Mouse (Mus musculus) gastrocnemius, postnatal 10 days (tissue): ENCODE data around the gene Polr2e. TPM values are rescaled to one million over a fixed set of nuclear protein-coding genes. Genes with fewer than 3 reads are reported as not detected.
"Not testable (repeated sequence)": the region's sequence is repeated elsewhere in the genome, so short reads cannot be mapped to it uniquely, and the experiment has no call there.

Experiments
- DNase-seq: peaks from one replicate; pipeline ENCODE4 v3.0.0; 2021; ENCODE audit warnings: mixed read lengths
- total RNA-seq, 2 experiments: library from RNA; stranded (reverse); gene quantifications; 2 replicates each; pipeline ENCODE4 v1.2.3; 2021

Gene Polr2e
- total RNA-seq, 2 experiments from 2014 or later = 62.1 to 62.7 TPM

GRCm38 (mm10) chr10:80057683-80058326 is 18.2 kb upstream of the Polr2e start:
- no peak for DNase-seq

GRCm38 (mm10) chr10:80056976-80057682 is 17.5 kb upstream of the Polr2e start:
- DNase-seq = no peak

DNA sequence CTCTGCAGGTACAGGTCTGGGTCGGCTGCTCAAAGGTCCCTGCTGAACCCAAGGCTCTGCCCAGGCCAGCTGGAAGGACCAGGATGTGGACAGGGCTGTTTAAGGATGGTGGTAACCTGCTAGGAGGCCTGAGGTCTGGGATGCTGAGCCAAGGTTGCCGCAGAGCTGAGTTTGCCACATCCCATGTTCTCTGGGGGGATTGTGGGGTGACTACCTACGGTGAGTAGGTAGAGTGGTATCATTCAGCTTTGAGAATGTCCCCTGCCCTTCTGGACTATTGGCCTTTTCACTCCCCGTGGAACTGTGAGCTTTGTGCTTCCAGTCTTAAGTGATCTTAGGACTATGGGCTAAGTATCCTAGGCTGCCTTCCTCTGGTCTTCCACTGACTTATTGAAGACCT is 16.9 kb upstream of the Polr2e start:
- DNase-seq = no peak

DNA sequence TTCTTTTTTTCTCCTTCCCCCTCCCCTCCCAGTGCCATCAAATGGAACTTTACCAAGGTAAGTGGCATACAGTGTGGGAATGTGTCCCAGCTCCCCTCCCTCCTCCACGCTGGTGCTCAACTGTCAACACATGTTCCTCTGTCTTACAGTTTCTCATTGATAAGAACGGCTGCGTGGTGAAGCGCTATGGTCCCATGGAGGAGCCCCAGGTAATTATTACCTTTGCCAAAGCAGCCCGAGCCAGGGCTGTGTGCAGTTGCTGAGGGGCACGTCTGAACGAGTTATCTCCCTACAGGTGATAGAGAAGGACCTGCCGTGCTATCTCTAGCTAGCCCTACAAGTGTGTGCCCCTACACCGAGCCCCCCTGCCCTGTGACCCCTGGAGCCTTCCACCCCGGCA is 16.3 kb upstream of the Polr2e start:
- no peak for DNase-seq

- DNase-seq = no peak
These were observed 15.8 kb upstream of the Polr2e start for GRCm38 (mm10) chr10:80055364-80055763.

DNA sequence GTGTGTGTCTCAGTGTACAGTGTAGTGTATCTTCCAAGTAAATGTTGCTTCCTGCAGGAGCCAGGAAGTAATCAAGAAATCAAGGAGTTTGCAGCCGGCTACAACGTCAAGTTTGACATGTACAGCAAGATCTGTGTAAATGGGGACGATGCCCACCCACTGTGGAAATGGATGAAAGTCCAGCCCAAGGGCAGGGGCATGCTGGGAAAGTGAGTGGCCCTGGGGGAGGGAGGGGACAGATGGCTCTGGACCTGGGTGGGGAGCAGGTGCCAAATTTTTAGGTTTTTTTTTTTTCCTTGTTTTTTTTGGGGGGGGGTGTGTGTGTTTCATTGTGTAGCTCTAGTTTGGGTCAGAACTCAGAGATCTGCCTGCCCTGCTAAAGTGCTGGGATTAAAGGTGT is 15.3 kb upstream of the Polr2e start:
- not testable (repeated sequence) for DNase-seq

- peak; percentile 72 for DNase-seq
These were observed 14.5 kb upstream of the Polr2e start for GRCm38 (mm10) chr10:80053831-80054815.

DNA sequence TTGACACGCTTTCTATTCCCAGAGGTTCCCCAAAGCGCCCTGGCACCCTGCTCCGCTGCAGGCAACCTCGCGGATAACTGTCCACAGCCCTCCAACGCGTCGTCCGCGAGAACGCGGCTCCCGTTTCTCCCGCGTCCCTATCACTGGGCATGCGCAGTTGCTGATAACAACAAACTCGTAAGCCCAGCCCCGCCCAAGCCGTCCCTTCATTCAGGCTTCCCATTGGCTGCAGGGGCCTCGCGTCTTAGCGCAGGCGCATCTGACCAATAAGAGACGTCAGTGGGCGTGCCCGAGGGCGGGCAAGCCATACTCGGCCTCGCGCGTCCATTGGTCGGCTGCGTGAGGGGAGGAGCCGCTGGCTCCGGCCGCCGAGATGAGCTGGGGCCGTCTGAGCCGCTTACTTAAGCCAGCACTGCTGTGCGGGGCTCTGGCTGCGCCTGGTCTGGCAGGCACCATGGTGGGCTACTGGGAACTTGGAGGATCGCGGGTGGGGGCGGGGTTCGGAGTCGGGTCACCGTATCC is 13.7 kb upstream of the Polr2e start:
- peak; percentile 99 for DNase-seq

DNA sequence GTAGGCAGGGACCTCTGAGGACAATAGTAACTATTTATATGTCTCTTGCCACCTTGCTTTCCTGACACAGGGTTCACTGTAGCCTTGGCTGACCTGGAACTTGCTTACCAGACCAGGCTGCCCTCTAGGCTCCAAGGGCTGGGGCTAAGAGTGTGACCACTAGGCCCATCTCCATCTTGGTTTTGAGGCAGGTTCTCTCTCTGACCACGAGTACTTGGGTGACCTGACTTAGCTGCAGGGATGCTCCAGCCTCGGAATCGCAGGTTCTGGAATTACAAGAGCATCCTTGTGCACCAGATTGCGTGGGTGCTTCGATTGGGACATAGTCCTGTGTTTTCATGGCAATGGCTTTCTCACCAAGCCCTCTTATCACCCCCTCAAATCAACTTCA is 12.8 kb upstream of the Polr2e start:
- no peak for DNase-seq

DNA sequence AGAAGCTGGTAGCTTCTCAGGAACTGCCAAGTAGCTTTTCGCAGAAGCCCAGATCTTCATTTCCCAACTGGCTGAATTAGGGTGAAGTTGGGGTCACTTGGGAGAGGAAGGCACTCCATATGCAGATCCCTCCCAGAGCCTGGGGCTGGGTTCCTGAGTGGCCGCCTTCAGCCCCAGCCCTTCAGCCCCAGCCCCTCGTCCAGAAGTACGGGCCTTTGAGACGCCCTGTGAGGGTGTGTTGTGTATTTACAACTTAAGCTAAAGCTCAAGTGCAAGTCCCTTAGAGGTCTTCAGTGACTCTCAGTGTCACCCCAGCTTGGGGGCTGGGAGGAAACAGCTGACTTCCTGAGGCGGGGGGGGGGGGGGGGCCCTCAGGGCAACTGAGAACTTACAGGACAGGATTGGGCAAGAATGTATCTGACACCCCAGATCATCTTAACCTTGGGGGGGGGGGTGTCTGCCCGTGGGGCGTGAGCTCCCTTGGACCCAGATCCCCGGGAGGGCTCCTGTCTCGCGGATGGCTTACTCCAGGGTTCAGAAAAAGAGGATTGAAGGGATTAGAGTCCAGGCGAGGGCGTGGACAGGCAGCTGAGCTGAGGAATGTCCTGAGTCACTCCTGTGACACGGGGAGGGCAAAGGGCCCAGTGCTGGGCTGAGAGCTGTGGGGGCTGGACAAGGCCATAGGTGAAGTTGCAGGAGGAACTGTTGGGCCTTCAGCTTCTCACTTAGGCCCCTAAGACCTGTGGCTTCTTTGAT is 12.2 kb upstream of the Polr2e start:
- DNase-seq = peak; percentile 56

DNA sequence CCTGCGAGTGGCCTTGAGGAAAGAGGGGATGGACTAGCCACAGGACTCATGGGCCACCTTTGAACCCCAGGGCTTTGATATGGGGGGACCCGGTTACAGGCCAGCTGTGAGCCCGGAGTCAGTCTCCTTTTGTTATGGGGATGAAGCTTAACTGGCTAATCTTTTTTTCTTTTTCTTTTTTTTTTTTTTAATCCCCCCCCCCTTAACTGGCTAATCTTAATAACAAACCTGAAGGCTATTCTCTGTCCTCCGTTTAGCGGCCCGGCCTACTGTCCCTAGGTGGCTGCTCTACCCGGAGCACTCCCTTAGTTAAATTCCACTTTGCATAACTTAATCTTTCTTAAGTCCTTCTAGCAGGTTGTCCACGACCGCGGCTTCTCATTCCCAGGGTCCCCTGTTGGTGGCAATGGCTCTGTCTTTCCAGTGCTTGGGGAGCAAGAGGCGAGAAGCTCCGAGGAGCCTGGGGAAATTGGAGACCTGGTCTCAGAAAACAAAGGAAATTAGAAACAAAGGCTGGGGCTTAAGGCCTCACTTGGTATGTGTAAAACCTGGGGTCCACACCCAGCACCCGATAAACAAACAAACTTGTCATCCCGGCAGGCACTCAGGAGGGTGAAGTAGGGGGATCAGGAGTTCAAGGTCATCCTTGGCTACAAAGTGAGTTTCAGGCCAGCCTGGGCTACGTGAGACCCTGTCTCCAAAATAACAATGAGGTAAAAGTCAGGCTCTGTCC is 11.5 kb upstream of the Polr2e start:
- no peak for DNase-seq

- no peak for DNase-seq
These were observed 10.6 kb upstream of the Polr2e start for GRCm38 (mm10) chr10:80050244-80050643.

DNA sequence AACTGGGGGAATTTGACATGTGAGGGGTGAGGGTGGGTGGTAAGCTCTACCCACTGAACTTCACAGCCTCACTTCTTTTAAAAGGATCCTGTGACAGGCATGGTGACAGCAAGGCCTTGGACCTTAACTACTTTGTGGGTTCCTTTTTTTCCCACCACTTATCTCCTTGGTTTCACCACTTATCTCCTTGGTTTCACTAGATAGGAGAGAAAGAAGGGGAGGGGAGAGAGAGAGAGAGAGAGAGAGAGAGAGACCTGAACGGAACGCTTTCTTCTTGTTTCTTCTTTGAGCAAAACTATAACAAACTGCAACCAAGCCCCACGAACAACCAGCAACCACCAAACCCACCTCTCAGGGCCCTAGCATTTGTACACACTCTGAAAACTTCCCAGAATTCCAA is 9.2 kb upstream of the Polr2e start:
- DNase-seq = no peak

DNA sequence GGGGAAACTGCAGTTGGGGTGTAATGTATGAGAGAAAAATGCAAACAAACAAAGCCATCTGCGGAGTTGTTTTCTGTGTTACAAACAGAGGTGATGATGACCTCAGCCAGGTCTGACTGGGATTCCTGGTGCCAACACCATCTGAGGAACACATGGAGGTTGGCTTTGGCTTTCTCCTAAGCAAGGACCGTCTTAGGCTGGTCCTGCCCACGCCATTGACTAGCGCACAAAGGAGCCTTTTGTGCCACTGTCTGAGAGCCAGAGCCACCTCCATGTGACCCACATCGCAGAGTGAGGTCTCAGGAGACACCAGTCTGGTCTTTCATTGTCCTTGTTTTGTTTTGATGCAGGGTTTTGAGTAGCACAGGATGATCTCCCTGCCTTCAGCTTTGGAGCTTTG is 8.8 kb upstream of the Polr2e start:
- DNase-seq = no peak

GRCm38 (mm10) chr10:80047041-80047565 is 7.5 kb upstream of the Polr2e start, which contains the start of gene Gpx4:
Gene Gpx4 (plus strand): TSS chr10:80047166.
- no peak for DNase-seq

DNA sequence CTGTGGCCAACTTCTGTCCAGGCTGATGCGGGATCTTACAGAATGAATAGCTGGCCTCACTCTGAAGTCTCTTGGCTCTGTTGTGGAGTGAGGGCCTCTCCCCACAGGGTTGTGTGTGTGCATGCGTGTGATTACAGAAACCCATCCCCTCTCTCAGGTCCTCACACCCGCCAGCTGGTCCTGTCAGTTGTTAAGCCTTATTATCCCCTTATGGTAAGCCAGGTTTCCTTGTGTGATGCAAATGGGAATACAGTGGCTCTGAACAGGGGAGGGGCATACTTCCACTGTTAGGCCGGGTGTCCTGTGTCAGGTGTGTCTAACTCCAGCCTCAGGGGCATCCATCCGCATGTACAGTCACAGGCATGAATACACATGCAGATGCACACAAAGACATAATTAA is 6.2 kb upstream of the Polr2e start:
- no peak for DNase-seq

DNA sequence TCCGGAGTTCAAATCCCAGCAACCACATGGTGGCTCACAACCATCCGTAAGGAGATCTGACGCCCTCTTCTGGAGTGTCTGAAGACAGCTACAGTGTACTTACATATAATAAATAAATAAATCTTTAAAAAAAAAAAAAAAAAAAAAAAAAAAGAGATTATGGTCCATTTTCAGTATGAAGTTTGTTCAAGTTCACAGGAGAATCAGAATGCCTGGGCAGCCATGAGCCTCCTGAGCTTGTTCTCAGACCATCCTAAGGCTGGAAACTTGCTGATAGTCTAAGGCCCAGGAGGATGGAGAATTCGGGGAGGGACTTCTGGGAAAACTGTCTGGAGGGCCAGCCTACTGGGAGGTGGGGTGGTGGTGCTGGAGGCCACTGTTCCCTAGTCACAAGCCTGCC is 5.8 kb upstream of the Polr2e start:
- DNase-seq = not testable (repeated sequence)

- DNase-seq = no peak
These were observed 4.5 kb upstream of the Polr2e start for GRCm38 (mm10) chr10:80044087-80044486.

- not testable (repeated sequence) for DNase-seq
These were observed 1.9 kb upstream of the Polr2e start for GRCm38 (mm10) chr10:80041409-80042060.

GRCm38 (mm10) chr10:80036832-80037231 is 2.8 kb downstream of the Polr2e start:
- no peak for DNase-seq
